Mouse (Mus musculus): ENCODE results near the gene Ripk1. TPM values are rescaled to one million over a fixed set of nuclear protein-coding genes. Genes with fewer than 3 reads are reported as not detected.

Ripk1 gene
- polyA plus RNA-seq, 1 experiment from 2014 or later: 8.2 TPM

DNA sequence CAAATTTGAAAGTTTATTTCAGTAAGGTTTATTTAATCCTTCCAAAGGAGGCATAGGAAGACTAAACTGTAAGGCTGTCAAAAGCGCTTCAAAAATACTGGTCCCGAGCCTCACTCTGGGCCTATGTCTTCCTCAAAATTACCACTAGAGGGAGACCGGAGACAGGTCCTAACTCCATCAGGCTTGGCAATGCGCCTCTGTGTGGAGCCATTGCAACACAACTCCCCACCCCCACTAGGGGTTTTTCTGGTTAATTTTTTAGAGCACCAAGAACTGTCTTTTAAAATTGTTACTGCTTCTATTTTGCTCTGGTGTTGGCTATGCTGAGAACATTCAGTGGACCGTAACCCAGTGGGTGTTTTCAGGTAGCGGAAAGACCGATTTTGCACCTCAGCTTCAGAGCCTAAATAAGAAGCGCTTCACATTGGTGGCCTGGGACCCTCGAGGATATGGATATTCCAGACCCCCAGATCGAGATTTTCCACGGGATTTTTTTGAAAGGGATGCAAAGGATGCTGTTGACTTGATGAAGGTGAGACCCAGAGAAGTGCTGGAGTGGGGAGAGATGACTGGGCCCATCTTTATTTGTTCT lies 44.4 kb downstream of the Ripk1 start:
- Histone ChIP-seq H3K9ac (ENCODE audit: low read length) (no peak overlapping the region), H3K27ac (ENCODE audit: low read depth, low read length) (no peak overlapping the region), H3K4me3 (ENCODE audit: low read depth, low read length) (no peak overlapping the region), H3K4me2 (ENCODE audit: low read depth) (no peak overlapping the region), H3K27me3 (ENCODE audit: control insufficient read depth, insufficient read depth, low read length) (no peaks in the 10 kb centered on the region), H3K9me3 (ENCODE audit: control insufficient read depth, low read length) (no peaks in the 10 kb centered on the region), H3K36me3 (ENCODE audit: control insufficient read depth, insufficient read depth, low read length) (no peaks in the 10 kb centered on the region), H3K4me1 (ENCODE audit: control insufficient read depth, insufficient read depth, low read length) (0 out of 2 replicates have a peak, but pooled peaks cover 4% of the 10 kb centered on the region)
- ATAC-seq (ENCODE audit: insufficient read depth, low FRiP score, low TSS enrichment): peak; percentile 91
- DNase-seq (ENCODE audit: low spot score): peak; percentile 72
- 43% methylated on average over 11 of the region's 11 CpGs for WGBS

DNA sequence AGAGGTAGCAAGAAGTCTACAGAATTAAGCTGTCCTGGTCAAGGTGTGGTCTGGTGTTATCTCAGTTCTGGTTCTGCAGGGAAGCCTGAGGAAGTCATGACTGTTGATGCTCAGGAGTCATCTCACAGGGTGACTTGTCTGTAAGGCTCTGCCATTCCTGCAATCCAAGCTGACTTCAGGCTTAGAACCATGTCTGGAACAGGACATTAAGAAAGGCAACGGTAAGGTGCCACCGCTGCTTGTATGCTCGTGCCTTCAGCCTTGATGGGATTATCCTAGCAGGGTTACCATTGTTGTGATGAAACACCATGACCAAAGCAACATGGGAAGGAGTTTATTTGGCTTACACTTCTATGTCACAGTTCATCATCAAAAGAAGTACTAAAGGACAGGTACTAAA lies 45.4 kb downstream of the Ripk1 start:
- Histone ChIP-seq H3K4me1 (ENCODE audit: control insufficient read depth, insufficient read depth, low read length) (0 out of 2 replicates have a peak, but pooled peaks cover 4% of the 10 kb centered on the region), H3K9ac (ENCODE audit: low read length) (no peak overlapping the region), H3K9me3 (ENCODE audit: control insufficient read depth, low read length) (no peaks in the 10 kb centered on the region), H3K27me3 (ENCODE audit: control insufficient read depth, insufficient read depth, low read length) (no peaks in the 10 kb centered on the region), H3K27ac (ENCODE audit: low read depth, low read length) (no peak overlapping the region), H3K4me3 (ENCODE audit: low read depth, low read length) (no peak overlapping the region), H3K4me2 (ENCODE audit: low read depth) (no peak overlapping the region), H3K36me3 (ENCODE audit: control insufficient read depth, insufficient read depth, low read length) (no peaks in the 10 kb centered on the region)
- ATAC-seq (ENCODE audit: insufficient read depth, low FRiP score, low TSS enrichment) (no peak), DNase-seq (ENCODE audit: low spot score) (no peak)
- 92% methylated on average over 3 of the region's 3 CpGs for WGBS

DNA sequence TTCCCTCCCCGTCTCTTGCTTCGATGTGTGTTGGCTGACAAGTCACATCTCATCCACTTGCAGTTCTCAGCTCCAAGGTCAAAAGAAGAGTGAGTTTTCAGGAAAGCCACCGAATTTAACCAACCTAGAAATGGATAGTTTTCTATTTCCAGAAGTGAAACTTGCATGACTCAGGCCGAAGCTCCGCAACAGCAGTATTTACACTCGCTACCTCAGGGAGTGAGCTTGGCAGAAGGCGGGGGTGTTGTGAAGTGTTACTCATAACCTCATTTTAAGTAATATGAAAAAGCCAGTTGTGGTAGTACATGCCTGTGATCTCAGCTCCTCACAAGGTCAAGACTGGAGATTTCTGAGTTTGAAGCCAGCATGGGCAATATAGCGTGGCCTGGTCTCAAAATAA lies 48.3 kb downstream of the Ripk1 start:
- H3K9ac ChIP-seq (ENCODE audit: low read length): no peak overlapping the region
- DNase-seq (ENCODE audit: low spot score) (no peak), ATAC-seq (ENCODE audit: insufficient read depth, low FRiP score, low TSS enrichment) (no peak)
- no peaks in the 10 kb centered on the region for H3K27me3 ChIP-seq (ENCODE audit: control insufficient read depth, insufficient read depth, low read length)
- 0 out of 2 replicates have a peak, but pooled peaks cover 4% of the 10 kb centered on the region for H3K4me1 ChIP-seq (ENCODE audit: control insufficient read depth, insufficient read depth, low read length)
- no peak overlapping the region for H3K4me2 ChIP-seq (ENCODE audit: low read depth)
- no peaks in the 10 kb centered on the region; the same call in 1 of the 2 replicates for H3K36me3 ChIP-seq (ENCODE audit: control insufficient read depth, insufficient read depth, low read length)
- 96% methylated on average over 8 of the region's 8 CpGs for WGBS
- no peaks in the 10 kb centered on the region for H3K9me3 ChIP-seq (ENCODE audit: control insufficient read depth, low read length)
- no peak overlapping the region for H3K4me3 ChIP-seq (ENCODE audit: low read depth, low read length)
- H3K27ac ChIP-seq (ENCODE audit: low read depth, low read length): no peak overlapping the region

DNA sequence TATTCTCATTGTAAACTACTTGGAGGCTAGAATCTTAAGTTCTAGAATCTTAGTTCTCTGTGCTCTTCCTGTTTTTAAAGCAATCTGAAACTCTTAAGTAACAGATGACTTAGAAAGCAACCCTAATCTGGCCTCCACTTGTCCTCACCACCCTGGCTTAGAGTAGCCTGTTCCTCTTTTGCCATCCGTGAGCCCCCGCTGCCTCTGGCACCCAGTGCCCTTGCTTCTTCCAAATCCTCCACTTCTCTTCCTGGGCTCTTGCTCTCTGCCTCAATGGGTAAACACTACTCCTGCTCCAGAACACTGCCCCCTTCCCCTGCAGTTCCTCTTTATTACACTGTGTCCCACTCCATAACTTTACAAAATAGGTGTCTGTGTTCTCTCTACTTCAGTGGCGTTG lies 49.5 kb downstream of the Ripk1 start:
- H3K4me3 ChIP-seq (ENCODE audit: low read depth, low read length): no peak overlapping the region
- ATAC-seq (ENCODE audit: insufficient read depth, low FRiP score, low TSS enrichment): no peak
- no peaks in the 10 kb centered on the region for H3K27me3 ChIP-seq (ENCODE audit: control insufficient read depth, insufficient read depth, low read length)
- H3K4me2 ChIP-seq (ENCODE audit: low read depth): no peak overlapping the region
- no peaks in the 10 kb centered on the region for H3K9me3 ChIP-seq (ENCODE audit: control insufficient read depth, low read length)
- no peak for DNase-seq (ENCODE audit: low spot score)
- peaks cover 2% of the 10 kb centered on the region; the same call in 1 of the 2 replicates for H3K36me3 ChIP-seq (ENCODE audit: control insufficient read depth, insufficient read depth, low read length)
- H3K9ac ChIP-seq (ENCODE audit: low read length): no peak overlapping the region
- WGBS: 97% methylated on average over 3 of the region's 3 CpGs
- H3K4me1 ChIP-seq (ENCODE audit: control insufficient read depth, insufficient read depth, low read length): 0 out of 2 replicates have a peak, but pooled peaks cover 2% of the 10 kb centered on the region
- H3K27ac ChIP-seq (ENCODE audit: low read depth, low read length): no peak overlapping the region

DNA sequence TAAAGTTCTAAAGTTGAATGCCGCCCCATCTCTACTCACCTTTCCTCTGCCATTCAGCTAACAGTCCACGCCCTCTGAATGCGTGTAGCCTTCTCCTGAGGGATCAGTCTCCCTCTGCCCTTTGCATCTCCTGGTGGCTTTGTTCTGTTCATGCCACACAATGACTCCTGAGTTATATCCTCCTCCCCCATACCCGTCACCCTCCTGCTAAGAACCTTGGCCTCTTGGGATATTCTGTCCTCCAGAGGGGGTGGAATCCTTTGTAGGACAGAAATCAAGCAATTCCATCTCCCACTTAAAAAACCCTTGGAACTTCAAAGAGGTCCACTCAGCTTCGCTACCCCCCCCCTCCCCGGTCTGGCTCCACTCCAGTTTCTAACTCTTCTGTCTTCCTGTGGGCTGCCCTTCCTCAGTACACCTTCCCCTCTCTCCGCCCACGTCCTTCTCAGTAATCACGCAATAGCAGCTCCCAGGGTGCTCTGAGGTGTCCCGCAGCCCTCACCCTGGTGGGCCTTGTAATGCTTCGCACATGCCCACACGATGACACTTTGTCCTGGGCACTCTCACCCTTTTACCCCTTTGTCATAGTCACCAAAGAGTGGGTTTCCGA lies 51.6 kb downstream of the Ripk1 start:
- H3K4me3 ChIP-seq (ENCODE audit: low read depth, low read length): no peak overlapping the region
- no peaks in the 10 kb centered on the region for H3K27me3 ChIP-seq (ENCODE audit: control insufficient read depth, insufficient read depth, low read length)
- ATAC-seq (ENCODE audit: insufficient read depth, low FRiP score, low TSS enrichment) (no peak), DNase-seq (ENCODE audit: low spot score) (no peak)
- no peak overlapping the region for H3K4me2 ChIP-seq (ENCODE audit: low read depth)
- 81% methylated on average over 13 of the region's 13 CpGs for WGBS
- H3K4me1 ChIP-seq (ENCODE audit: control insufficient read depth, insufficient read depth, low read length): no peaks in the 10 kb centered on the region
- H3K9me3 ChIP-seq (ENCODE audit: control insufficient read depth, low read length): no peaks in the 10 kb centered on the region
- no peak overlapping the region for H3K9ac ChIP-seq (ENCODE audit: low read length)
- H3K27ac ChIP-seq (ENCODE audit: low read depth, low read length): no peak overlapping the region
- peaks cover 2% of the 10 kb centered on the region; the same call in 1 of the 2 replicates for H3K36me3 ChIP-seq (ENCODE audit: control insufficient read depth, insufficient read depth, low read length)

DNA sequence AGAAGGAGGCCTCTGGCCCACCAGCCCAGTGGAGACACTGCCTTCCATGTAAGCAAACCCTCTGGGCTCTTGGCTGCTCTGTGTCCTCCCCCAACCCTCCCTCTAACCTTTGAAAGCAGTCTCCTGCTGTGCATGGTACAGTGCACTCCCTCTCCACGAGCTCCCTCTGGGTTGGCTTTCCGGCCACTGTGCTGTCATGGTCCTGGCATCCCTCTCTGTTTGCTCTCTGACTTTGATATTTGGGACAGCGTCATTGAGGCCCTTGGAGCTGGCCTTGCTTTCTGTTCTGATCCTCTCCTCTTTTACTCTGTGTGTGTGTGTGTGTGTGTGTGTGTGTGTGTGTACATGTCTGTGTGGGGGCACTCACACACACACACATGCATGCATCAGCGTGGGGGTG lies 52.2 kb downstream of the Ripk1 start:
- Histone ChIP-seq H3K27me3 (ENCODE audit: control insufficient read depth, insufficient read depth, low read length) (no peaks in the 10 kb centered on the region), H3K27ac (ENCODE audit: low read depth, low read length) (no peak overlapping the region), H3K4me2 (ENCODE audit: low read depth) (no peak overlapping the region), H3K9me3 (ENCODE audit: control insufficient read depth, low read length) (no peaks in the 10 kb centered on the region), H3K4me3 (ENCODE audit: low read depth, low read length) (no peak overlapping the region), H3K9ac (ENCODE audit: low read length) (no peak overlapping the region), H3K36me3 (ENCODE audit: control insufficient read depth, insufficient read depth, low read length) (peaks cover 2% of the 10 kb centered on the region; the same call in 1 of the 2 replicates), H3K4me1 (ENCODE audit: control insufficient read depth, insufficient read depth, low read length) (no peaks in the 10 kb centered on the region)
- no peak for DNase-seq (ENCODE audit: low spot score)
- no peak for ATAC-seq (ENCODE audit: insufficient read depth, low FRiP score, low TSS enrichment)
- 62% methylated on average over 4 of the region's 4 CpGs for WGBS

DNA sequence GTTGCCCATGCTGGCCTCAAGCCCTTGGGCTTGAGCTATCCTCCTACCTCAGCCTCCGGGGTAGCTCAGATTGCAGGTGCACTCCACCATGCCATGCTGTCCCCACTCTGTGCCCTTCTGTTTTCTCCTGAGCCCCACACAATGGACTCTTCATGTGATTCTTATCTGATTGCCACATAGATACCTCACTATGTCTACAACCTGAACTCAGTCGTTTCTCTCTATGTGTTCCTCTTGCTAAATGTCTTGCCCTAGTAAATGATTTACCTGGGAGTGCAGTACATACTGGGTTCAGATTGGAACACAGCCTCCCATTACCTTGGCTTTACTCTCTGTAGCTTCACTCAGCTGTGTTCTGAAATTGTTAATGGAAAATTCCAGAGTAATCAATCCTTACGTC lies 52.8 kb downstream of the Ripk1 start:
- Histone ChIP-seq H3K9ac (ENCODE audit: low read length) (no peak overlapping the region), H3K27me3 (ENCODE audit: control insufficient read depth, insufficient read depth, low read length) (no peaks in the 10 kb centered on the region), H3K4me3 (ENCODE audit: low read depth, low read length) (no peak overlapping the region), H3K36me3 (ENCODE audit: control insufficient read depth, insufficient read depth, low read length) (peaks cover 2% of the 10 kb centered on the region; the same call in 1 of the 2 replicates), H3K9me3 (ENCODE audit: control insufficient read depth, low read length) (no peaks in the 10 kb centered on the region), H3K4me1 (ENCODE audit: control insufficient read depth, insufficient read depth, low read length) (no peaks in the 10 kb centered on the region), H3K27ac (ENCODE audit: low read depth, low read length) (no peak overlapping the region), H3K4me2 (ENCODE audit: low read depth) (no peak overlapping the region)
- DNase-seq (ENCODE audit: low spot score) (no peak), ATAC-seq (ENCODE audit: insufficient read depth, low FRiP score, low TSS enrichment) (no peak)
- 83% methylated on average over 3 of the region's 3 CpGs for WGBS

DNA sequence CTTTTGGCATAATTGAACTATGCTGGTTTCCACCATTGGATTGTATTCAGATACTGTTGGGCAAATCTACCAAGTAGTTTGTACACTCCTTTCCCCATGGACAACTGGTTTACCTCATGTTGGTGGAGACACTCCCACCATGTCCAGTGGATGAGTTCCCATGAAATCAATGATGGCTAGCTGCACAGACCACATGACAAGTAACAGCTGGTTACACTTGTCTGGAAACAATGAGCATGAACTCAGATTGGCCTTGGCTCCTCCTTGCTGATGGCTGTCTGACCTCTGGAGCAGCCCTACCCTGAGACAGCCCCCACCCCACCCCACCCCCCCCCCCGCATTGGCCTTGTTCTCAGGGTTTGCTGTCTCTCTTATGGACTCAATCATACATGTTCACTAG lies 55.1 kb downstream of the Ripk1 start:
- no peak overlapping the region for H3K27ac ChIP-seq (ENCODE audit: low read depth, low read length)
- DNase-seq (ENCODE audit: low spot score) (no peak), ATAC-seq (ENCODE audit: insufficient read depth, low FRiP score, low TSS enrichment) (no peak)
- no peaks in the 10 kb centered on the region for H3K4me1 ChIP-seq (ENCODE audit: control insufficient read depth, insufficient read depth, low read length)
- WGBS: 76% methylated on average over 1 of the region's 1 CpGs
- no peak overlapping the region for H3K9ac ChIP-seq (ENCODE audit: low read length)
- peaks cover 2% of the 10 kb centered on the region; the same call in 1 of the 2 replicates for H3K36me3 ChIP-seq (ENCODE audit: control insufficient read depth, insufficient read depth, low read length)
- H3K9me3 ChIP-seq (ENCODE audit: control insufficient read depth, low read length): no peaks in the 10 kb centered on the region
- no peak overlapping the region for H3K4me2 ChIP-seq (ENCODE audit: low read depth)
- no peak overlapping the region for H3K4me3 ChIP-seq (ENCODE audit: low read depth, low read length)
- H3K27me3 ChIP-seq (ENCODE audit: control insufficient read depth, insufficient read depth, low read length): no peaks in the 10 kb centered on the region

DNA sequence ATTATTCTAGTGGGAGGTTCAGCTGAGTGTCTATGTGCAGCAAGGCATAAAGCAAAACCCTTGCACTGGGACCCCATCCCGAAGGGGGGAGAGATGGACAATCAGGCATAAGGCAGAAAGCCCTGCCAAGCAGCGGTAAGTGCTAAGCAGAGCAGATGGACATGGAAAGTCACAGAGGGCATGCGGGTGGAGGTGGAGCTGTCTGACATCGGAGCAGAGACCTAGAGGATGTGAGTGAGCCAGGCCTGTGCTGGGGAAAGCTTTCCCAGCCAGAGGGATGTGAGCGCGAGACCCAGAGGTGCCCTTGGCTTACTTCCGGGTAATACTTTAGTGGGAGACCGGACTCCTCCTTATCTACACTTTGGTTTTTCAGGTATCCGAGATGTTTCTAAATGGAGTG lies 57.9 kb downstream of the Ripk1 start:
- Histone ChIP-seq H3K36me3 (ENCODE audit: control insufficient read depth, insufficient read depth, low read length) (peaks cover 2% of the 10 kb centered on the region; the same call in 1 of the 2 replicates), H3K27me3 (ENCODE audit: control insufficient read depth, insufficient read depth, low read length) (no peaks in the 10 kb centered on the region), H3K4me2 (ENCODE audit: low read depth) (no peak overlapping the region), H3K27ac (ENCODE audit: low read depth, low read length) (no peak overlapping the region), H3K9me3 (ENCODE audit: control insufficient read depth, low read length) (no peaks in the 10 kb centered on the region), H3K4me3 (ENCODE audit: low read depth, low read length) (no peak overlapping the region), H3K9ac (ENCODE audit: low read length) (no peak overlapping the region), H3K4me1 (ENCODE audit: control insufficient read depth, insufficient read depth, low read length) (no peaks in the 10 kb centered on the region)
- ATAC-seq (ENCODE audit: insufficient read depth, low FRiP score, low TSS enrichment): no peak
- WGBS: 92% methylated on average over 9 of the region's 9 CpGs
- no peak for DNase-seq (ENCODE audit: low spot score)
